Mouse (Mus musculus) liver, embryonic 11.5 days (tissue): ENCODE data around the gene Ecm1. TPM values are rescaled to one million over a fixed set of nuclear protein-coding genes. Genes with fewer than 3 reads are reported as not detected.

Experiments
- ATAC-seq: fragments of 200-750 bp; cut with Nextera tagmentation; replicated peaks from 2 replicates; pipeline ENCODE4 v1.8.0; 2017; ENCODE audit warnings: moderate number of reproducible peaks, mild to moderate bottlenecking, moderate TSS enrichment, moderate library complexity; ENCODE audit not compliant: low FRiP score
- DNase-seq: peaks from one replicate; pipeline ENCODE4 v3.0.0-alpha.2; 2017; ENCODE audit warnings: low spot score
- H3K27ac ChIP-seq: fragments of 300-500 bp; sonication (generic); 2 replicates; pipeline ENCODE4 v1.5.1; 2014; ENCODE audit warnings: mild to moderate bottlenecking, low read depth, low read length, control low read depth
- H3K27me3 ChIP-seq: fragments of 300-500 bp; sonication (generic); replicated peaks from 2 replicates; pipeline ENCODE4 v1.6.1; 2014; ENCODE audit warnings: low read length, mixed read lengths; ENCODE audit not compliant: control insufficient read depth, insufficient read depth
- H3K36me3 ChIP-seq: fragments of 300-500 bp; sonication (generic); 2 replicates; pipeline ENCODE4 v1.6.1; 2014; ENCODE audit warnings: mild to moderate bottlenecking, low read length, moderate library complexity, mixed read lengths; ENCODE audit not compliant: control insufficient read depth, insufficient read depth
- H3K4me1 ChIP-seq: fragments of 300-500 bp; sonication (generic); replicated peaks from 2 replicates; pipeline ENCODE4 v1.6.1; 2014; ENCODE audit warnings: low read length, mixed read lengths; ENCODE audit not compliant: control insufficient read depth, insufficient read depth
- H3K4me2 ChIP-seq: fragments of 300-500 bp; sonication (generic); 2 replicates; pipeline ENCODE4 v1.6.1; 2014; ENCODE audit warnings: mild to moderate bottlenecking, control low read depth, moderate library complexity
- H3K4me3 ChIP-seq: fragments of 300-500 bp; sonication (generic); 2 replicates; pipeline ENCODE4 v1.5.1; 2014; ENCODE audit warnings: low read depth, low read length, control low read depth
- H3K9ac ChIP-seq: fragments of 300-500 bp; sonication (generic); 2 replicates; pipeline ENCODE4 v1.6.1; 2014; ENCODE audit warnings: low read depth, low read length, control low read depth
- H3K9me3 ChIP-seq: fragments of 300-500 bp; sonication (generic); 2 replicates; pipeline ENCODE4 v1.6.1; 2016; ENCODE audit warnings: low read length, inconsistent platforms, mixed read lengths; ENCODE audit not compliant: control insufficient read depth
- WGBS: fragments of 180-500 bp; shearing (Covaris S2); extraction: QIAGEN DNeasy Blood & Tissue Kit; methylation state at CpG from one replicate; pipeline ENCODE4 v1.1.7; 2014; 5-methylcytosine and 5-hydroxymethylcytosine counted together
- polyA plus RNA-seq: library from polyadenylated mRNA; unstranded; fragments of >200 nt; fragmentation: Nextera tagmentation; extraction: Ambion mirVana; gene quantifications from 2 replicates; pipeline ENCODE4 v1.2.1, GENCODE M21; 2014

Gene Ecm1
- polyA plus RNA-seq, 1 experiment from 2014 or later = 31.7 TPM

- no peaks in the 10 kb centered on the region for H3K9me3 ChIP-seq
- no peaks in the 10 kb centered on the region for H3K27me3 ChIP-seq
- H3K4me2 ChIP-seq = no peak overlapping the region
- H3K9ac ChIP-seq = no peak overlapping the region
- H3K4me3 ChIP-seq = no peak overlapping the region
- H3K36me3 ChIP-seq = peaks cover 11% of the 10 kb centered on the region
- H3K27ac ChIP-seq = no peak overlapping the region
- H3K4me1 ChIP-seq = peaks cover 32% of the 10 kb centered on the region
- DNase-seq (no peak), ATAC-seq (0 out of 2 replicates have a peak, but pooled peaks have one; percentile 37)
- 73% methylated on average over 11 of the region's 11 CpGs for whole genome bisulfite sequencing
Measured at GRCm38 (mm10) chr3:95732744-95733521, 6.4 kb downstream of the Ecm1 start.

GRCm38 (mm10) chr3:95732297-95732696 is 7.1 kb downstream of the Ecm1 start:
- Histone ChIP-seq H3K27me3 (no peaks in the 10 kb centered on the region), H3K4me1 (peaks cover 28% of the 10 kb centered on the region), H3K27ac (no peak overlapping the region), H3K4me3 (no peak overlapping the region), H3K36me3 (peaks cover 11% of the 10 kb centered on the region), H3K4me2 (no peak overlapping the region), H3K9me3 (no peaks in the 10 kb centered on the region), H3K9ac (no peak overlapping the region)
- no peak for ATAC-seq
- 96% methylated on average over 9 of the region's 9 CpGs for WGBS
- DNase-seq = no peak

GRCm38 (mm10) chr3:95731802-95732201 is 7.6 kb downstream of the Ecm1 start:
- DNase-seq (no peak), ATAC-seq (no peak)
- Histone ChIP-seq H3K4me1 (peaks cover 27% of the 10 kb centered on the region), H3K36me3 (peaks cover 11% of the 10 kb centered on the region), H3K27me3 (no peaks in the 10 kb centered on the region), H3K4me2 (no peak overlapping the region), H3K9ac (no peak overlapping the region), H3K9me3 (no peaks in the 10 kb centered on the region), H3K4me3 (no peak overlapping the region), H3K27ac (no peak overlapping the region)
- WGBS = 88% methylated on average over 4 of the region's 4 CpGs

- H3K27me3 ChIP-seq = no peaks in the 10 kb centered on the region
- H3K9ac ChIP-seq = no peak overlapping the region
- H3K4me1 ChIP-seq = peaks cover 27% of the 10 kb centered on the region
- ATAC-seq (no peak), DNase-seq (no peak)
- 73% methylated on average over 7 of the region's 7 CpGs for WGBS
- no peak overlapping the region for H3K4me3 ChIP-seq
- H3K4me2 ChIP-seq = no peak overlapping the region
- no peak overlapping the region for H3K27ac ChIP-seq
- H3K9me3 ChIP-seq = no peaks in the 10 kb centered on the region
- peaks cover 4% of the 10 kb centered on the region; the same call in 1 of the 2 replicates for H3K36me3 ChIP-seq
Measured at GRCm38 (mm10) chr3:95730431-95730830, 8.9 kb downstream of the Ecm1 start.

- H3K27me3 ChIP-seq = no peaks in the 10 kb centered on the region
- H3K4me1 ChIP-seq = peaks cover 17% of the 10 kb centered on the region
- no peak for DNase-seq
- ATAC-seq = no peak
- H3K4me3 ChIP-seq = no peak overlapping the region
- no peak overlapping the region for H3K9ac ChIP-seq
- no peaks in the 10 kb centered on the region for H3K9me3 ChIP-seq
- WGBS = 88% methylated on average over 2 of the region's 2 CpGs
- no peak overlapping the region for H3K4me2 ChIP-seq
- H3K27ac ChIP-seq = no peak overlapping the region
- H3K36me3 ChIP-seq = no peaks in the 10 kb centered on the region
Measured at GRCm38 (mm10) chr3:95728906-95729305, 10.5 kb downstream of the Ecm1 start.

GRCm38 (mm10) chr3:95726696-95727358 is 12.5 kb downstream of the Ecm1 start:
- H3K27me3 ChIP-seq = no peaks in the 10 kb centered on the region
- H3K9me3 ChIP-seq = no peaks in the 10 kb centered on the region
- peaks cover 4% of the 10 kb centered on the region; the same call in 1 of the 2 replicates for H3K4me1 ChIP-seq
- DNase-seq (no peak), ATAC-seq (no peak)
- no peak overlapping the region for H3K4me3 ChIP-seq
- no peak overlapping the region for H3K9ac ChIP-seq
- H3K4me2 ChIP-seq = no peak overlapping the region
- 51% methylated on average over 7 of the region's 7 CpGs for WGBS
- no peaks in the 10 kb centered on the region for H3K36me3 ChIP-seq
- H3K27ac ChIP-seq = no peak overlapping the region

GRCm38 (mm10) chr3:95725863-95726262 is 13.5 kb downstream of the Ecm1 start:
- ATAC-seq = no peak
- H3K27me3 ChIP-seq = no peaks in the 10 kb centered on the region
- H3K4me3 ChIP-seq = no peak overlapping the region
- H3K27ac ChIP-seq = no peak overlapping the region
- WGBS = 83% methylated on average over 7 of the region's 7 CpGs
- H3K9me3 ChIP-seq = no peaks in the 10 kb centered on the region
- no peak overlapping the region for H3K4me2 ChIP-seq
- no peak overlapping the region for H3K9ac ChIP-seq
- peaks cover 4% of the 10 kb centered on the region; the same call in 1 of the 2 replicates for H3K4me1 ChIP-seq
- no peaks in the 10 kb centered on the region for H3K36me3 ChIP-seq
- no peak for DNase-seq

GRCm38 (mm10) chr3:95722386-95722785 is 17.0 kb downstream of the Ecm1 start:
- H3K4me3 ChIP-seq = no peak overlapping the region
- no peaks in the 10 kb centered on the region for H3K9me3 ChIP-seq
- H3K27me3 ChIP-seq = no peaks in the 10 kb centered on the region
- H3K36me3 ChIP-seq = no peaks in the 10 kb centered on the region
- no peak overlapping the region for H3K27ac ChIP-seq
- ATAC-seq = no peak
- no peak overlapping the region for H3K4me2 ChIP-seq
- no peak overlapping the region for H3K9ac ChIP-seq
- 48% methylated on average over 3 of the region's 3 CpGs for WGBS
- H3K4me1 ChIP-seq = peaks cover 4% of the 10 kb centered on the region; the same call in 1 of the 2 replicates
- DNase-seq = no peak
